Mouse (Mus musculus): Measurements from ENCODE around the gene Nab1.
A peak's percentile ranks its signal among the peaks of the same experiment; 100 is the strongest.

Gene Nab1

GRCm38 (mm10) chr1:52470811-52471489 lies 29.5 kb downstream of the Nab1 start:
- DNase-seq (ENCODE audit: low spot score) = no peak

GRCm38 (mm10) chr1:52470326-52470725 lies 30.2 kb downstream of the Nab1 start:
- no peak for DNase-seq (ENCODE audit: low spot score)

- DNase-seq (ENCODE audit: low spot score) = no peak
Measured at GRCm38 (mm10) chr1:52466518-52467120, 33.9 kb downstream of the Nab1 start.

GRCm38 (mm10) chr1:52465830-52466229 lies 34.6 kb downstream of the Nab1 start:
- DNase-seq (ENCODE audit: low spot score) = no peak

GRCm38 (mm10) chr1:52465264-52465663 lies 35.2 kb downstream of the Nab1 start:
- no peak for DNase-seq (ENCODE audit: low spot score)

- no peak for DNase-seq (ENCODE audit: low spot score)
Measured at GRCm38 (mm10) chr1:52463305-52463704, 37.2 kb downstream of the Nab1 start.

- no peak for DNase-seq (ENCODE audit: low spot score)
Measured at GRCm38 (mm10) chr1:52456571-52456970, 43.9 kb downstream of the Nab1 start.

GRCm38 (mm10) chr1:52454509-52455001 lies 45.9 kb downstream of the Nab1 start:
- DNase-seq (ENCODE audit: low spot score) = no peak

- peak; percentile 34 for DNase-seq (ENCODE audit: low spot score)
Measured at GRCm38 (mm10) chr1:52451360-52451759, 49.1 kb downstream of the Nab1 start.

- DNase-seq (ENCODE audit: low spot score) = no peak
Measured at GRCm38 (mm10) chr1:52435856-52436255, 64.6 kb downstream of the Nab1 start.

GRCm38 (mm10) chr1:52434085-52434484 lies 66.4 kb downstream of the Nab1 start:
- no peak for DNase-seq (ENCODE audit: low spot score)

- DNase-seq (ENCODE audit: low spot score) = no peak
Measured at GRCm38 (mm10) chr1:52431806-52432205, 68.7 kb downstream of the Nab1 start.

- no peak for DNase-seq (ENCODE audit: low spot score)
Measured at GRCm38 (mm10) chr1:52430606-52431005, 69.9 kb downstream of the Nab1 start.

- DNase-seq (ENCODE audit: low spot score) = no peak
Measured at GRCm38 (mm10) chr1:52430116-52430515, 70.4 kb downstream of the Nab1 start.

- DNase-seq (ENCODE audit: low spot score) = no peak
Measured at GRCm38 (mm10) chr1:52427841-52428464, 72.5 kb downstream of the Nab1 start.

GRCm38 (mm10) chr1:52423846-52424245 lies 76.6 kb downstream of the Nab1 start:
- DNase-seq (ENCODE audit: low spot score) = no peak

- no peak for DNase-seq (ENCODE audit: low spot score)
Measured at GRCm38 (mm10) chr1:52423057-52423456, 77.4 kb downstream of the Nab1 start.

GRCm38 (mm10) chr1:52422137-52422536 lies 78.3 kb downstream of the Nab1 start:
- peak; percentile 4 for DNase-seq (ENCODE audit: low spot score)

GRCm38 (mm10) chr1:52421623-52422022 lies 78.9 kb downstream of the Nab1 start:
- DNase-seq (ENCODE audit: low spot score) = no peak

GRCm38 (mm10) chr1:52419088-52419819 lies 81.2 kb downstream of the Nab1 start:
- no peak for DNase-seq (ENCODE audit: low spot score)
